Mouse (Mus musculus) heart, adult 9 months (tissue): ENCODE data around the gene Shc3.

Source experiments
- DNase-seq, 2 experiments: peaks; one replicate each; pipeline ENCODE4 v3.0.0; 2022; ENCODE audit warnings: low spot score in 2 of 2

Gene Shc3

GRCm38 (mm10) chr13:51568501-51568901, 718 bp downstream of the Shc3 start:
- no peak for DNase-seq

GRCm38 (mm10) chr13:51567411-51567851, 1.8 kb downstream of the Shc3 start:
- DNase-seq: no peak

GRCm38 (mm10) chr13:51567078-51567395, 2.2 kb downstream of the Shc3 start:
- DNase-seq: no peak

- DNase-seq: no peak
Observed at GRCm38 (mm10) chr13:51566371-51567077, 2.7 kb downstream of the Shc3 start.

- no peak for DNase-seq
Observed at GRCm38 (mm10) chr13:51564741-51565140, 4.5 kb downstream of the Shc3 start.

GRCm38 (mm10) chr13:51553343-51553742, 15.9 kb downstream of the Shc3 start:
- no peak for DNase-seq

- no peak for DNase-seq
Observed at GRCm38 (mm10) chr13:51552233-51552632, 17.0 kb downstream of the Shc3 start.

GRCm38 (mm10) chr13:51551824-51552223, 17.4 kb downstream of the Shc3 start:
- no peak for DNase-seq

GRCm38 (mm10) chr13:51539816-51540215, 29.4 kb downstream of the Shc3 start:
- no peak for DNase-seq

- no peak for DNase-seq
Observed at GRCm38 (mm10) chr13:51535326-51535725, 33.9 kb downstream of the Shc3 start.

GRCm38 (mm10) chr13:51526480-51526879, 42.7 kb downstream of the Shc3 start:
- DNase-seq: peak; percentile 1 to 26

GRCm38 (mm10) chr13:51524316-51524715, 44.9 kb downstream of the Shc3 start:
- DNase-seq: no peak

- no peak for DNase-seq
Observed at GRCm38 (mm10) chr13:51523311-51523710, 45.9 kb downstream of the Shc3 start.

- DNase-seq: no peak
Observed at GRCm38 (mm10) chr13:51518880-51519279, 50.3 kb downstream of the Shc3 start.

GRCm38 (mm10) chr13:51517943-51518342, 51.3 kb downstream of the Shc3 start:
- DNase-seq: no peak

GRCm38 (mm10) chr13:51508836-51509235, 60.4 kb downstream of the Shc3 start:
- DNase-seq: no peak

- DNase-seq: no peak
Observed at GRCm38 (mm10) chr13:51505711-51506110, 63.5 kb downstream of the Shc3 start.

- DNase-seq: no peak
Observed at GRCm38 (mm10) chr13:51499769-51500168, 69.5 kb downstream of the Shc3 start.

- peak in 1 of 2 experiments; percentile 12 for DNase-seq
Observed at GRCm38 (mm10) chr13:51493676-51494075, 75.5 kb downstream of the Shc3 start.

GRCm38 (mm10) chr13:51491649-51492435, 77.4 kb downstream of the Shc3 start:
- DNase-seq: no peak

GRCm38 (mm10) chr13:51490195-51490594, 79.0 kb downstream of the Shc3 start:
- no peak for DNase-seq

- DNase-seq: no peak
Observed at GRCm38 (mm10) chr13:51488945-51489344, 80.3 kb downstream of the Shc3 start.

- DNase-seq: no peak
Observed at GRCm38 (mm10) chr13:51485291-51485690, 83.9 kb downstream of the Shc3 start.
